Mouse (Mus musculus): ENCODE results near the gene Ino80b.

The Ino80b gene

GRCm38 (mm10) chr6:83086121-83087035 lies 38.9 kb downstream of the Ino80b start, which contains the start of gene Lbx2:
Gene Lbx2 (plus strand): TSS chr6:83086367.
- DNase-seq (ENCODE audit: low read depth, low spot score) = no peak

DNA sequence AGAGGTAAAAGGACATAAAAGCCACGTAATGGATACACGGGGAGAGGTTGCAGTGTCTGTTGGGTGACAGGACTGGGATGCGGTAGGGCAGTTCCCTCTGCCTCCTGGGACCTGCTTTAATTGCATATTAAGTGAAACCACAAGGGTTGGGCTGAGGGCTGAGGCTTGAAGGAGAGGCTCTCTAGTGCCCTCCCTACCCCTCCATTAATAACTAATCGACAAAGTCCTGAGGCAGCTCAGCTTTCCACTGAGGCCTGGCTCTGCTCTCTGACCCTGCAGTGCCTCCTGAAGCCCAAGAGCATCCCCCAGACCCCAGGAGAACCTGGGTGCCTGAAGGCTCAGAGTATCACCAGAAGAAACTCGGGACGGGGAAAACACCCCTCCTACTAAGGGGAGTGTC lies 40.8 kb downstream of the Ino80b start:
- DNase-seq (ENCODE audit: low read depth, low spot score) = no peak

DNA sequence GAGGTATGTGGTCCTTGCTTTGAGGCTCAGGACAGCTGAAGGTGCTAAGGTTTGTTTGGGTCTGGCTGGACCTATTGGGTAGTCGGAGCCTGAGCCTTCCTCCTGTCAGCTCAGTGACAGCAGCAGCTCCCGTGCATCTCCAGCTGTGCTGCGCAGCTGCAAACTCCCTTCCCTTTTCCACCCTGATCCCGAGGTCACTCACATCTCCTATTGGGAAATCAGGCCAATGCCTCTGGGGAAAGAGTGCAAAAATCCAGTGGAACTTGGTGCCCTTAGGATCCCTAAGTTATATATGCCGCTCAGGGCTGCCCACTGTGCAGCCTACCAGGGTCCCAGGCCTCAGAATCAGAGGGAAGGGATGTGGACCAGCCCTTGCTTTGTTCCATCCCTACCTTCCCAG lies 41.7 kb downstream of the Ino80b start:
- no peak for DNase-seq (ENCODE audit: low read depth, low spot score)

DNA sequence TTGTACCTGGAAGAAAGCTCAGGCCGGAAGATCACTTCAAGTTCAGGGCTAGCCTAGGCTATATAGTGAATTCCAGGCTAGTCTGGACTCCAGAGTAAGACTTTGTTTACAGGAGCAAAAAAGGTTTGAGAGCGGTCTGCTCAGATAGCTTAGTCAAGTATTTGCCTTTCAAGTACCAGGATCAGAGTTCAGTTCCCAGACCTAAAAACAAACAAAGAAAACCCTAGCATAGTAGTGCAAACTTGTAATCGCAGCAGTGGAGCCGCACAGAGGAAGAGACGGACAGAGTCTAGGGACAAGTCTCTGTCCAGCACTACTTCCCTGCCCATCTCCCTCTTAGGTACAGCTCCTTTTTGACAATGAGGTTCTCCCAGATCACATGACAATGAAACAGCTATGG lies 45.0 kb downstream of the Ino80b start:
- no peak for DNase-seq (ENCODE audit: low read depth, low spot score)

- peak; percentile 98 for DNase-seq (ENCODE audit: low read depth, low spot score)
Observed at GRCm38 (mm10) chr6:83078324-83078858, 46.8 kb downstream of the Ino80b start.

GRCm38 (mm10) chr6:83077630-83078323 lies 47.5 kb downstream of the Ino80b start, which contains the start of gene Pcgf1:
Gene Pcgf1 (plus strand): TSS chr6:83077869.
- DNase-seq (ENCODE audit: low read depth, low spot score) = no peak

- no peak for DNase-seq (ENCODE audit: low read depth, low spot score)
Observed at GRCm38 (mm10) chr6:83074979-83075378, 50.3 kb downstream of the Ino80b start.

Data from retina, postnatal 7 days (tissue).